Mouse (Mus musculus) layer of hippocampus, adult 18-20 months (tissue): ENCODE results near the gene 2610528A11Rik. TPM values are rescaled to one million over a fixed set of nuclear protein-coding genes. Genes with fewer than 3 reads are reported as not detected.
"Not testable (repeated sequence)": the region's sequence is repeated elsewhere in the genome, so short reads cannot be mapped to it uniquely, and the experiment has no call there.

Experiments used
- DNase-seq, 2 experiments: peaks; one replicate each; pipeline ENCODE4 v3.0.0; 2022; ENCODE audit warnings: low spot score in 2 of 2
- long read RNA-seq: library from polyadenylated mRNA; stranded (forward); transcript quantifications from one replicate; pipeline ENCODE4 v2.0.0, GENCODE M21; 2021
- total RNA-seq, 2 experiments: library from RNA; stranded (reverse); gene quantifications; 2 replicates each; pipeline ENCODE4 v1.2.3; 2021

Gene 2610528A11Rik
- total RNA-seq: not detected
- long read RNA-seq: 0 reads

- no peak for DNase-seq
These were observed at the start of gene 2610528A11Rik for GRCm38 (mm10) chr14:37113922-37114321. Gene 2610528A11Rik (minus strand): TSS chr14:37114022.

- no peak for DNase-seq
These were observed 49.6 kb upstream of the 2610528A11Rik start for GRCm38 (mm10) chr14:37163277-37163956.

GRCm38 (mm10) chr14:37154391-37154790 lies 40.6 kb upstream of the 2610528A11Rik start:
- no peak for DNase-seq

- DNase-seq: no peak
These were observed 25.4 kb upstream of the 2610528A11Rik start for GRCm38 (mm10) chr14:37139051-37139710.

- not testable (repeated sequence) for DNase-seq
These were observed 23.8 kb upstream of the 2610528A11Rik start for GRCm38 (mm10) chr14:37137596-37137995.

GRCm38 (mm10) chr14:37136110-37136509 lies 22.3 kb upstream of the 2610528A11Rik start:
- no peak for DNase-seq

GRCm38 (mm10) chr14:37135671-37136070 lies 21.8 kb upstream of the 2610528A11Rik start:
- no peak for DNase-seq

DNA sequence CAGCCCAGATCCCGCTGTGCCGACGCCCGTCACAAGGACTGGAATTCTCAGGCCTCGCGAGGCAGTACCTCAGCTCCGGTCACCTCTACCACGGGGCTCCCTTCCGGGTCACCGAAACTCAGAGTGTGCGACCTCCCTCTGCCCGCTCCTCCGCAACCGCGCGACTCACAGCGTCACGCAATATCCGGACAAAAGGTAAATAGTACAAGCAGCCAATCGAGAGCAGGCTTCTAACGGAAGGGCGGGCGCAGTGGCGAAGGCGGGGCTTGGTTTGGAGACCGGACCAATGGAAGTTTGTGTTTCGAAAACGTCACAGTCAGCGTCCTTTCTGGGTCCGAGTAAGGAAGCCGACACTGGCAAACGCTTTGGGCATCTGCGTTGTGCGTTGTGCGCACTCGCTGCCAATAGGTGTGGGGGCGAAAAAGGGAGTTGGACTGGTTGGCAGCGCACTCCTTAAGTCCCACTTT lies 21.3 kb upstream of the 2610528A11Rik start, which contains the start of gene Ghitm:
TSS of gene Ghitm (minus strand) at position 146 of the 467 bp plus-strand sequence.
- DNase-seq: peak; percentile 97 to 99

GRCm38 (mm10) chr14:37134304-37135126 lies 20.7 kb upstream of the 2610528A11Rik start:
- DNase-seq: no peak

GRCm38 (mm10) chr14:37127652-37128051 lies 13.8 kb upstream of the 2610528A11Rik start:
- peak in 1 of 2 experiments; percentile 67 for DNase-seq

GRCm38 (mm10) chr14:37119233-37119632 lies 5.4 kb upstream of the 2610528A11Rik start:
- no peak for DNase-seq

GRCm38 (mm10) chr14:37112931-37113330 lies 891 bp downstream of the 2610528A11Rik start:
- DNase-seq: no peak

DNA sequence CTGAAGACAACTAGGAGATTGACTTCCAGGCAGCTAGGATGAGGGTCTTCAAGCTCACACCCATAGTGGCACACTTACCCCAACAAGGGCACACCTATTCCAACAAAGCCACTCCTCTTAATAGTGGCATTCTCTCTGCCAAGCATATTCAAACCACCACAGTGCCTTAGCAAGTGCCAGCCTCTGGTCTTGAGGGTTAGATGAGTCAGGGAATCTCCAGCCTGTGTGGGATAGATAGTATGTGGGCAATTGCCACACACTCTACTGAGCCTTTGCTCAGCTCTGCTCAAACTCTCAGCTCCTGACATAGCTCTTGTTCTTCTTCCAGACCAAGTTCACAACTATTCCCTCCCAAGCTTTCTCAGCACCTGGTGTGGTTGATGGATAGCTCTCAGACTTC lies 2.5 kb downstream of the 2610528A11Rik start:
- DNase-seq: no peak

DNA sequence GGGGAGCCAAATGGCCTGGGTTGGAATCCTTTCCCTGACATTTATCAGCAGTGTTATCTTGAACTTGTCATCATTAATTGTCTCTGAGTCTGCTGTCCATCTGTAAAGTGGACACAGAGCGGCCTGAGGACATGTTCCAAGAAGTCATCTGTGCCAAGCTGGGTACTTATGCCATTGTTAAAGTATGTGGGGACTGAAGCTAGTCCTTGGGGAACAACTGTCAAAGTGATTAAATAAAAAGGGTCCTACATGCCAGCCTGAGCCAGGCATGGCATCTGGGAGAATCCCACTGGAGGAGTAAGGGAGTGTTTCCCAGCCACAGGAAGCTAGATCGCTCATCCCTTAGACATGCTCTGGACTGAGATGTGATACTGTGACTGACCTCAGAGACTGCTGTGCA lies 3.4 kb downstream of the 2610528A11Rik start:
- no peak for DNase-seq

GRCm38 (mm10) chr14:37109975-37110374 lies 3.8 kb downstream of the 2610528A11Rik start:
- no peak for DNase-seq

DNA sequence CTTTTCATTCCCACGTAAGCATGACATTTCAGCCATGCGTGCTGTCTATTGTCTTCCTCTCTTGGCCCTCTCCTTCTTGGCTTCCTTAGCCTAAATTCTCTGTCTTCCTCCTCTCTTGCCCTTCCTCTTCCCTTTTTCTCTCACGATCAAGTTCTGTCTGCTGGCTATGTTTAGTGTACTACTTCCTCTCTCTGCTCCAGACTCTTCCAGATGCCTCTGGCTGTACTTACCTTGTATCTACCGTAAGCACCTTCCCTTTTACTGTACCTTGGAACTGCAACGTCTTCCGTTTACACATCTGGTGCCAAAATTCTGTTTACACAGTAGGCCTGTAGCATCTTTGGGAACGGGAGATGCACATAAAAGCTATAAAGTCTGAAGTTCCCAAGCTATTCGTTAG lies 4.4 kb downstream of the 2610528A11Rik start:
- DNase-seq: no peak

GRCm38 (mm10) chr14:37105846-37106245 lies 8.0 kb downstream of the 2610528A11Rik start:
- peak in 1 of 2 experiments; percentile 19 for DNase-seq

DNA sequence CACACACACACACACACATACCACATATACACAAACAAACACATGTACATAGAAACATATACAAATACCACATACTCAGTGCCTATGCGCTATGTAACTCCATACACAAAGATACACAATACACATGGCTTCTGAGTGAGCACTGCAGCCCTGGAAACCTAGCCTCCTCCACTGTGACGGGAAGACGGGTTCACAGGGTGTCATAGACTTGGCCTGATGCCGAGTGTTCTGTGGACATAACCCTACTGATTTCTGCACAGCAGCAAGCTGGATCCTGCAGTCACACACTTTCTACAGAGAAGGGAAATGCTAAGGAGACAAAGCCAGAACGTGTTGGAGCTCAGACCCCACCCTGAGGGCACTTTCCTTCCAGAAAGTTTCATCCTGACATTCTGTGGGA lies 9.1 kb downstream of the 2610528A11Rik start:
- DNase-seq: no peak

GRCm38 (mm10) chr14:37102484-37102883 lies 11.3 kb downstream of the 2610528A11Rik start:
- no peak for DNase-seq

DNA sequence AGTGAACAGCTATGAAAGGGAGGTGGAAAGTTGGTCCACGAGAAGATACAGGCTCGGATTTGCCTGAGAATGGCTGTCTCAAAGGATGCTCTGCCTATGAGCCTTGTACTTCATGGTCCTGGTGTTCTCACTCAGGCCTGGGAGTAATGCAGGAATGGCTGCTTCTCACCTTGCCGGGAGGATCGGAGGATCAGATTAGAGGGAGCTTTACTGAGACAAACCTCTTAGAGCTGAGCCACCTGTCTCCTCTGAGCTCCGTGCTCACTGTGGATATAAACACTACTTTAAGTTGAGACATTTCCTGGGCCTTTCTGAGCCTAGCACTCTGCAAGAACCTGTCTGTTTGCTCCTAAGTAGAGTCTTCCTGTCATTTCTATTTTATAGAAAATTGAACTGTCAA lies 12.3 kb downstream of the 2610528A11Rik start:
- DNase-seq: no peak

DNA sequence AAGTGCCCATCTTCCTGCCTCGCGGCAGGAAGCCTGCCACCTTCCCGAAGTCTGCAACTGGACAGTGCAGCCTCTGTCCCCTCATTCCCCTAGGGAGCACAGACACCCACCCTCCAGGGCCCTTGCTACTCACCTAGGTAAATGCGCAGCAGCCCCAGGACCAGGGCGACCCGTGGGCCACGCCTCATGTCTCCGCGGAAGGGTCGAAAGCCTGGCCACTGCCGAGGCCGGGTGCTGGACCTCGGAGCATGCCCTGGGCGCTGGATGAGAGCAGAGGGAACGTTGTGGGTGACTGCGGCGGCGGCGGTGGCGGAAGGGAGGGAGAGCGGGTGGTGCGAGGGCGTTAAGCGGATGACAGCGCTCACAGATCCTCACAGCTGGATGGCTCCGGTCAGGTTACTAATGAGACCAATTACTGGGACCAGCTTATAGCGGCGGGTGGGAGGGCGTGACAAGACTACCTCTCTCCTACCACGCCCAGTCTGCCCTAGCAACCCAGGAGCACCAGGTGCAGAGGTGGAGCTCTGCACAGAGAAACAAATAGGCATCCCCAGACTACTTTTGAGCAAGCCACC lies 15.8 kb downstream of the 2610528A11Rik start, which contains the start of gene Cdhr1:
TSS of gene Cdhr1 (minus strand) at position 392 of the 575 bp plus-strand sequence.
- peak in 1 of 2 experiments; percentile 24 for DNase-seq
